Mouse (Mus musculus): ENCODE data around the gene Gm16405. TPM values are rescaled to one million over a fixed set of nuclear protein-coding genes. Genes with fewer than 3 reads are reported as not detected.

Gene Gm16405
- polyA plus RNA-seq (2014; fragmentation: Illumina TruSeq; extraction: RNeasy Lipid Tissue Mini Kit (QIAGEN cat#74804); ENCODE audit: low read depth, low replicate concordance) = not detected

GRCm38 (mm10) chrX:54530908-54531307 is at the start of gene Gm16405:
Gm16405 (plus strand) TSS chrX:54531208.

Other genes starting within 250 kb of the Gm16405 start
- gene Gm16430, start 91.0 kb downstream of the Gm16405 start, polyA plus RNA-seq (2014; fragmentation: Illumina TruSeq; extraction: RNeasy Lipid Tissue Mini Kit (QIAGEN cat#74804); ENCODE audit: low read depth, low replicate concordance) = not detected